Mouse (Mus musculus) limb, embryonic 14.5 days (tissue): Measurements from ENCODE around the gene Adamts16. TPM values are rescaled to one million over a fixed set of nuclear protein-coding genes. Genes with fewer than 3 reads are reported as not detected.

Source experiments
- ATAC-seq: fragments of 200-750 bp; cut with Nextera tagmentation; 2 replicates; pipeline ENCODE4 v1.8.0; 2017; ENCODE audit warnings: low read depth, moderate number of reproducible peaks, moderate TSS enrichment; ENCODE audit not compliant: low FRiP score
- DNase-seq: peaks from one replicate; pipeline ENCODE4 v3.0.0-alpha.2; 2015; ENCODE audit warnings: low spot score
- H3K27ac ChIP-seq: fragments of 300-500 bp; sonication (generic); replicated peaks from 2 replicates; pipeline ENCODE4 v1.5.1; 2014; ENCODE audit warnings: low read depth, mild to moderate bottlenecking, low read length, moderate library complexity, mixed read lengths
- H3K27me3 ChIP-seq: fragments of 300-500 bp; sonication (generic); 2 replicates; pipeline ENCODE4 v1.6.1; 2014; ENCODE audit warnings: low read length, mixed read lengths; ENCODE audit not compliant: control insufficient read depth, insufficient read depth
- H3K36me3 ChIP-seq: fragments of 300-500 bp; sonication (generic); 2 replicates; pipeline ENCODE4 v1.6.1; 2014; ENCODE audit warnings: mild to moderate bottlenecking, low read length, moderate library complexity, mixed read lengths; ENCODE audit not compliant: control insufficient read depth, insufficient read depth
- H3K4me1 ChIP-seq: fragments of 300-500 bp; sonication (generic); 2 replicates; pipeline ENCODE4 v1.6.1; 2014; ENCODE audit warnings: antibody characterized with exemption, low read length, mixed read lengths; ENCODE audit not compliant: control insufficient read depth, insufficient read depth
- H3K4me2 ChIP-seq: fragments of 300-500 bp; sonication (generic); replicated peaks from 2 replicates; pipeline ENCODE4 v1.6.1; 2014; ENCODE audit warnings: low read depth, mild to moderate bottlenecking, low read length, moderate library complexity; ENCODE audit not compliant: severe bottlenecking
- H3K4me3 ChIP-seq: fragments of 300-500 bp; sonication (generic); replicated peaks from 2 replicates; pipeline ENCODE4 v1.5.1; 2014; ENCODE audit warnings: low read length
- H3K9ac ChIP-seq: fragments of 300-500 bp; sonication (generic); 2 replicates; pipeline ENCODE4 v1.6.1; 2014; ENCODE audit warnings: mild to moderate bottlenecking, low read depth, low read length, moderate library complexity; ENCODE audit not compliant: severe bottlenecking
- H3K9me3 ChIP-seq: fragments of 300-500 bp; sonication (generic); 2 replicates; pipeline ENCODE4 v1.6.1; 2016; ENCODE audit warnings: low read length; ENCODE audit not compliant: control insufficient read depth
- POLR2A ChIP-seq: fragments of 200-500 bp; IDR thresholded peaks from 2 replicates; pipeline ENCODE4 v1.8.0; 2012; ENCODE audit warnings: inconsistent platforms, mild to moderate bottlenecking, moderate library complexity, borderline replicate concordance; ENCODE audit not compliant: insufficient read depth, insufficient read length; ENCODE audit errors: extremely low read depth
- WGBS: fragments of 180-500 bp; shearing (Covaris S2); extraction: QIAGEN DNeasy Blood & Tissue Kit; methylation state at CpG from one replicate; pipeline ENCODE4 v1.1.7; 2014; 5-methylcytosine and 5-hydroxymethylcytosine counted together
- polyA plus RNA-seq, 2 experiments: library from polyadenylated mRNA; depleted of rRNA in 1 of 2; stranded (reverse) in 1 of 2; unstranded in 1 of 2; fragments of >200 nt; fragmentation: Nextera tagmentation in 1 of 2; extraction: Ambion mirVana in 1 of 2; gene quantifications; 2 replicates each; pipeline versions ENCODE4 v1.2.1 to v1.2.3; 2012 to 2014

The Adamts16 gene
- polyA plus RNA-seq, 2 experiments = 1.8 to 4.7 TPM

- H3K9me3 ChIP-seq = no peaks in the 10 kb centered on the region
- TF ChIP-seq POLR2A = no peak
- H3K4me1 ChIP-seq = peaks cover 19% of the 10 kb centered on the region
- no peaks in the 10 kb centered on the region for H3K36me3 ChIP-seq
- no peak overlapping the region for H3K4me3 ChIP-seq
- WGBS = 67% methylated on average over 5 of the region's 5 CpGs
- ATAC-seq (no peak), DNase-seq (no peak)
- no peak overlapping the region for H3K27ac ChIP-seq
- H3K27me3 ChIP-seq = no peaks in the 10 kb centered on the region
- no peak overlapping the region for H3K9ac ChIP-seq
- no peak overlapping the region for H3K4me2 ChIP-seq
Observed at GRCm38 (mm10) chr13:70734640-70735039, 107.0 kb downstream of the Adamts16 start.

GRCm38 (mm10) chr13:70733911-70734310 lies 107.7 kb downstream of the Adamts16 start:
- H3K36me3 ChIP-seq = no peaks in the 10 kb centered on the region
- no peak overlapping the region for H3K27ac ChIP-seq
- no peak overlapping the region for H3K4me3 ChIP-seq
- H3K4me1 ChIP-seq = peaks cover 18% of the 10 kb centered on the region
- no peak overlapping the region for H3K9ac ChIP-seq
- ATAC-seq (no peak), DNase-seq (no peak)
- H3K4me2 ChIP-seq = no peak overlapping the region
- no peaks in the 10 kb centered on the region for H3K27me3 ChIP-seq
- TF ChIP-seq POLR2A = no peak
- WGBS = 92% methylated on average over 1 of the region's 1 CpGs
- H3K9me3 ChIP-seq = no peaks in the 10 kb centered on the region

GRCm38 (mm10) chr13:70733206-70733605 lies 108.4 kb downstream of the Adamts16 start:
- Histone ChIP-seq H3K4me2 (no peak overlapping the region), H3K27me3 (no peaks in the 10 kb centered on the region), H3K9ac (no peak overlapping the region), H3K9me3 (no peaks in the 10 kb centered on the region), H3K4me1 (peaks cover 18% of the 10 kb centered on the region), H3K27ac (no peak overlapping the region), H3K36me3 (no peaks in the 10 kb centered on the region), H3K4me3 (no peak overlapping the region)
- no peak for ATAC-seq
- no peak for TF ChIP-seq POLR2A
- WGBS = 72% methylated on average over 2 of the region's 2 CpGs
- DNase-seq = no peak

- no peaks in the 10 kb centered on the region for H3K9me3 ChIP-seq
- TF ChIP-seq POLR2A = no peak
- ATAC-seq (no peak), DNase-seq (no peak)
- H3K4me2 ChIP-seq = no peak overlapping the region
- H3K27me3 ChIP-seq = no peaks in the 10 kb centered on the region
- WGBS = 73% methylated on average over 5 of the region's 5 CpGs
- H3K4me3 ChIP-seq = no peak overlapping the region
- no peak overlapping the region for H3K9ac ChIP-seq
- H3K27ac ChIP-seq = no peak overlapping the region
- no peaks in the 10 kb centered on the region for H3K36me3 ChIP-seq
- peaks cover 18% of the 10 kb centered on the region for H3K4me1 ChIP-seq
Observed at GRCm38 (mm10) chr13:70732781-70733180, 108.8 kb downstream of the Adamts16 start.

- no peak for DNase-seq
- Histone ChIP-seq H3K36me3 (no peaks in the 10 kb centered on the region), H3K27me3 (no peaks in the 10 kb centered on the region), H3K4me2 (no peak overlapping the region), H3K9me3 (no peaks in the 10 kb centered on the region), H3K9ac (no peak overlapping the region), H3K4me3 (no peak overlapping the region), H3K4me1 (peaks cover 11% of the 10 kb centered on the region), H3K27ac (no peak overlapping the region)
- no peak for TF ChIP-seq POLR2A
- ATAC-seq = no peak; the same call in 1 of the 2 replicates
- 57% methylated on average over 5 of the region's 5 CpGs for WGBS
Observed at GRCm38 (mm10) chr13:70731349-70731748, 110.3 kb downstream of the Adamts16 start.

- no peak for ATAC-seq
- Histone ChIP-seq H3K4me2 (no peak overlapping the region), H3K27me3 (no peaks in the 10 kb centered on the region), H3K4me3 (no peak overlapping the region), H3K4me1 (peaks cover 4% of the 10 kb centered on the region; the same call in 1 of the 2 replicates), H3K27ac (no peak overlapping the region), H3K9ac (no peak overlapping the region), H3K9me3 (no peaks in the 10 kb centered on the region), H3K36me3 (no peaks in the 10 kb centered on the region)
- TF ChIP-seq POLR2A = no peak
- 30% methylated on average over 5 of the region's 5 CpGs for WGBS
- DNase-seq = no peak
Observed at GRCm38 (mm10) chr13:70729996-70730395, 111.6 kb downstream of the Adamts16 start.
